7 mouse cellular contexts compared by ENCODE assay signal in the genomic region with DNA sequence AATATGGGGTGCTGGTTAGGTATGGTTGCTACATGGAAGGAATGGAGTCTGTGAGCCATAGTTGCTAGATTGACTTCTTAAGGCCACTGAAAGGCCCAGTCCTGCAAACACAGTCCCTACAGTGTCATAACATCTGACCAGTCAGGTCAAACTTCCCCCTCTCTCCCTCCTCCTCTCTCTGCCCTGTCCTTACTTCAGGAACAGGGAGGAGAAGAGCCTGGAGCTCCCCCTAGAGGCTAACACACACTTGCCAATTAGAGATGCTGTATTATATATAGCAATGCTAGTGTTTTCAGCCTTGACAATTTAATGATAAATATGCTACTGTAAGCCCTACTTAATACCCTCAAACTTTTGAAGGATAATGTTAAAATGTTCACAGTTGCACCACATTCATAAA.
DNase-seq lines count a peak whose midpoint lies in the region; ATAC-seq lines count a peak whose summit lies in the region.

No protein-coding gene starts in this region.

- peak; percentile 98 for ATAC-seq in common myeloid progenitor, adult 5-6 weeks (replicated peaks; ENCODE audit: low read depth, poor library complexity, severe bottlenecking)
- ATAC-seq in megakaryocyte progenitor cell, adult 5-6 weeks (replicated peaks; ENCODE audit: poor library complexity) = peak; percentile 100

- peak; percentile 63 for DNase-seq in adrenal gland, adult 2 months
- peak; percentile 56 for DNase-seq in gastrocnemius, postnatal 14 days
- peak; percentile 86 for DNase-seq in induced T-regulatory cell, adult 2 months (ENCODE audit: low read depth)
- peak; percentile 8 to 69 for DNase-seq in left cerebral cortex, postnatal 10 days (ENCODE audit: extremely low spot score in 1 of 2, low spot score in 2 of 2)
- DNase-seq in right cerebral cortex, postnatal 10 days (ENCODE audit: low spot score in 2 of 2) = peak; percentile 38 to 64

- intact Hi-C loops in gastrocnemius, postnatal 14 days (cut with DNase I; ENCODE audit: low total_unique reads) = loop anchor here (10.0 kb wide), 1 partner anchor 462 kb away; the partner anchor contains the start of gene Inpp4b
- intact Hi-C loops in left cerebral cortex, postnatal 10 days (cut with DNase I) = loop anchor here (10.0 kb wide), 1 partner anchor 462 kb away; the partner anchor contains the start of gene Inpp4b

Comparison
In these comparisons a context has a peak if more than half of its experiments do, and no peak if none do; other contexts are left out.
1. Peak in every context shown above with its lines: DNase-seq and ATAC-seq.